Mouse (Mus musculus): Measurements from ENCODE around the gene 2410002F23Rik.
A peak's percentile ranks its signal among the peaks of the same experiment; 100 is the strongest.

DNA sequence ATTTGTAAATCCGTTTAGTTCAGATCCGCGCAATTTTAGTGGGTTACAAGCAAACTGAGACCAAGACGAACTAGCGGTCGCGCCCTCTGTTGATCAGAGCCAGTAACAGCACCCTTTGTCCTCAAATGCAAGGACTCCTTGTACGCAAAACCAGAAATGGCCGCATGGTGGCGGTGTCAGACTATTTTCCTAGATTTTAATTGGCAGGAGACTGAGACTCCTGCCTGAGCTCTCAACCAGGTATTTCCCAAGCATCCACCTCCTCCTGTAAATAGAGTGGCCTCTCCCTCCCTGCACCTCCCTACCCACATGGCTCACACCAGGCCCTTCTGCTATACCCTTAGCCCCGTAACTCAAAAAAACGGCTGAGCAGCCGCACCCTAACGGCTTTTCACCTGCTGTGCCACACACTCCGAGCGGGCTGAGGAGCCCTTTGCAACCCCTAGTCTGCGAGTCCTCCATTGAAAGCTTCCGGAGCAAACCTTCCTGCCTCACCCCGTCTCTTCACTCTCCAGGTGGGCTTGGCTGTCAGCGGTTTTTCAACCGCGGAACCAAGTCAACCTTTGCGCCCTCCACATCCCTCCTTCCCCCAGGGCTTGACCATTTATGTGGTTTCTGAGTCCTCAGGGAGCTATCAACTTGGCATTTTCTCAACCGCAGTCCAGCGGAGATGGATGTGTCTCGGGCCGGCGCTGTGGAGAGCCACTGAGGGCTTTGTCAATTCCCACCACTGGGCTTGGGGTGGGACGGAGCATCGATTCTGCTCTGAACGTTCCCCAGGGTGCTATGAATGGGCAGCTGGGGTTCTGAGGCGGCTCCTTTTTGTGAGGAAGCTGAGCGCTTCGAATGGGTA, 16.5 kb downstream of the 2410002F23Rik start:
- TF ChIP-seq MAFK (IDR thresholded peaks at IDR 0.05; ENCODE audit: insufficient read depth, low read depth, low read length) (no peak), CHD2 (IDR thresholded peaks at IDR 0.05; ENCODE audit: low read depth, low read length) (no peak), ZNF384 (IDR thresholded peaks at IDR 0.05; ENCODE audit: low read depth, low read length) (peak; percentile 92; the same call in 1 of the 2 replicates), ZC3H11A (IDR thresholded peaks at IDR 0.05; ENCODE audit: borderline replicate concordance, low read depth, low read length) (peak; percentile 95; the same call in 1 of the 2 replicates)

Measured in ES-E14 (cell line).